Mouse (Mus musculus): Measurements from ENCODE around the gene Myb. TPM values are rescaled to one million over a fixed set of nuclear protein-coding genes. Genes with fewer than 3 reads are reported as not detected.

Gene Myb
- not detected for total RNA-seq (2021)
- long read RNA-seq, experiment 1 = 0 reads
- long read RNA-seq, experiment 2 = 0 reads

- no peak within 1 kb of the TSS for H3K27ac ChIP-seq
- no peak for TF ChIP-seq CTCF (IDR thresholded peaks at IDR 0.05)
- peak within 1 kb of the TSS; percentile 78 for H3K4me3 ChIP-seq
- DNase-seq = peak; percentile 68
- intact Hi-C loops (cut with DNase I) = no loop called here
These were observed at the start of gene Myb for GRCm38 (mm10) chr10:21160537-21161358. Myb (minus strand) TSS chr10:21160984.

- H3K27ac ChIP-seq = no peak overlapping the region
- DNase-seq = no peak
- no peak overlapping the region for H3K4me3 ChIP-seq
- intact Hi-C loops (cut with DNase I) = no loop called here
- no peak for TF ChIP-seq CTCF (IDR thresholded peaks at IDR 0.05)
These were observed 46.6 kb upstream of the Myb start for GRCm38 (mm10) chr10:21207378-21207777.

DNA sequence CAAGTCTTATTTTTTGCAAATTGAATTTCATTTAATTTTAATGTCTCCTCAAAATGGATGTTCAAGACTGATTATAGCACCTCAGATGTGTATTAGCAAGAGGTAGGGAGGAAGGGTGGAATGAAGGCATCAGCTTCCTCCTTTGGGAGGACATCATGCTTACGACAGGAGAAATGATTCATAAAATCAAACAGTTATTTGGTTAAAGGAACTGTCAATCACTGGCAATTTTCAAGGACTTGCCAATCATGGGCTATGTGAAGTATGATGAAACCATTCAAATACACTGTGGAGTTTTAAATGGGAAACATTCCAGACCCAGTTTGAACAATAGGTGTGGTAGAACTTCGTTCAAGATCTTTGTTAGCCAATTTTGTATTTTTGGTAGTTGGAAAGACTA, 45.4 kb upstream of the Myb start:
- intact Hi-C loops (cut with DNase I) = no loop called here

GRCm38 (mm10) chr10:21204496-21205085, 43.8 kb upstream of the Myb start:
- no peak for TF ChIP-seq CTCF (IDR thresholded peaks at IDR 0.05)
- Histone ChIP-seq H3K4me3 (no peak overlapping the region), H3K27ac (no peak overlapping the region)
- no peak for DNase-seq
- intact Hi-C loops (cut with DNase I) = no loop called here

More for the DNA sequence above, 45.4 kb upstream of the Myb start:
- no peak overlapping the region for H3K27ac ChIP-seq
- no peak for TF ChIP-seq CTCF (IDR thresholded peaks at IDR 0.05)
- DNase-seq = no peak
- H3K4me3 ChIP-seq = no peak overlapping the region

DNA sequence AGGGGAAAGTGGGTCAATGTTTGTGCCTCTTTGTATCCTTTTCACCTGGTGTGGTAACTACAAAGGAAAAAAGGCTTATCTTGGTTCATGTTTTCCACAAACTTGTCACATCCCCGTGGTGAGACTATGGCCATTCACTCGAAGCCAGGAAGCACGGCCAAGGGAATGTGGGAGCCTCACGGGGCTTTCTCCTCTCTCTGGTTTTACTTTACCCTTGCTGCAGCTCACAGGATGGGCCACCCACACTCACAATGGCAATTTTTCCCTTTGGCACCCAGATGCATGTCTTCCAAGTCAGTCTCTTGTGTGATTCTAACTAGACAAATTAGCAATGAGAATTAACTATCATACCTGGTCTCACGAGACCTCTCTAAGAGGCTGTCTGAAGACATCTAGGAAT, 43.1 kb upstream of the Myb start:
- no peak overlapping the region for H3K27ac ChIP-seq
- TF ChIP-seq CTCF (IDR thresholded peaks at IDR 0.05) = no peak
- intact Hi-C loops (cut with DNase I) = no loop called here
- no peak overlapping the region for H3K4me3 ChIP-seq
- DNase-seq = no peak

DNA sequence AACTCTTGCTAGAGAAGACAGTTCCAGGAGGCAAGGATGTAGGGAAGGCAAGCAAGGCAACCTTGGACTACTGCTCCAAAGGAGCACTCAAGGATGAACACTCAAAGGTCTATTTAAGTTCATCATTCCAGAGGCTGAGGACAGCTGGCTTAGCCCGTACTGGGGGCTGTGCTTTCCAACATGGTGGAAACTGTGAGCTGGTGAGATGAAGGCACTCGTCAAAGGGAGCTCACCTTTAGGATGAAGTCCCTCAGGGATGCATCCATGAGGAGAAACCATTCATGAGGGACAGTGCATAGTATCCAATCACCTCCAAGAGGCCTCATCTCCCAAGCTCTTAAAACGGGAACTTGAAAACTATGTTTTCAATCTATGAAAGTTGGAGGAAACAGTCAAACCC, 42.7 kb upstream of the Myb start:
- TF ChIP-seq CTCF (IDR thresholded peaks at IDR 0.05) = no peak
- Histone ChIP-seq H3K4me3 (no peak overlapping the region), H3K27ac (no peak overlapping the region)
- no peak for DNase-seq
- intact Hi-C loops (cut with DNase I) = no loop called here

DNA sequence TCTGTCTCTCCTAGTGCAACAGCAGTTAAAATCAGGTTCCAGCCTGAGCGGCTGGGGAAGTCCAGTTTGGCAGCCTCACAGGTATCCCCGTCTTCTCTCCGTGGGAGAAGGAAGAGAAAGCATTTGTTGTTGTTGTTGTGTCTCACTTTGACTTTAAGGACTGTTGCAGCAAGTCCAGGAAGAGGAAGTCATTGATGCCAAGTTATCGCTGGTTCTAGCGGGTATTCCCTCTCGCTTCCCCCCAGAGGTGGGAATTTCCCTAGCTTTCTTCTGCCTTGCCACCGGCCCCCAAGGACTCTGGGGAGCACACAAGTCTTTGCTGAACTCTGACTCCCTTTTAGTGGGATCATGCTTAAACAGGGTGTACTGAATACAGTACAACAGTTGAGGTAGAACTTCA, 40.0 kb upstream of the Myb start:
- DNase-seq = no peak
- H3K4me3 ChIP-seq = no peak overlapping the region
- no peak for TF ChIP-seq CTCF (IDR thresholded peaks at IDR 0.05)
- no peak overlapping the region for H3K27ac ChIP-seq
- intact Hi-C loops (cut with DNase I) = no loop called here

- Histone ChIP-seq H3K27ac (no peak overlapping the region), H3K4me3 (no peak overlapping the region)
- DNase-seq = no peak
- no peak for TF ChIP-seq CTCF (IDR thresholded peaks at IDR 0.05)
- intact Hi-C loops (cut with DNase I) = no loop called here
These were observed 39.5 kb upstream of the Myb start for GRCm38 (mm10) chr10:21200322-21200721.

DNA sequence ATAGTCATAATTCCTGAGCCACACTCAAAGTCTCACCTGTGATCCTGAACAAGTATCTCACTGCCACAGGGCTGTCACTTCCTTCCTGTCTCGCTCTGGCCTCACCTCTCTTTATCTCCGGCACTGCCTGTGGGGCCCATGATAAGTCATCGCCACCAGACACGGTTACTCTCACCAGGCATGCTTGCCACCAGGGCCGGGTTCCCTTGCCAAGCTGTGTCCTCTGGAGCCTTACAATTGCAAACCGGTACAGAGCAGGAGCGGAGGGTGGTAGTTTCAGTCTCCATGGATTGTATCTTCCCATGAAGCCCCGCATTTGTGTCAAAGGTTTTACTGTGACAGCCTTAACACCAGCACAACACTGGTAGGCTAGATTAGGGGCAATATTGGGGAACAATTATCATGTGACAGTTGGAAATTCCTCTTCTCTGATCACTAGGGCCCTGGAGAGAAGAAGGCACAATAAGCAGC, 35.9 kb upstream of the Myb start:
- no peak for DNase-seq
- Histone ChIP-seq H3K4me3 (no peak overlapping the region), H3K27ac (no peak overlapping the region)
- intact Hi-C loops (cut with DNase I) = no loop called here
- TF ChIP-seq CTCF (IDR thresholded peaks at IDR 0.05) = no peak

GRCm38 (mm10) chr10:21195597-21195996, 34.8 kb upstream of the Myb start:
- Histone ChIP-seq H3K27ac (no peak overlapping the region), H3K4me3 (no peak overlapping the region)
- TF ChIP-seq CTCF (IDR thresholded peaks at IDR 0.05) = no peak
- intact Hi-C loops (cut with DNase I) = no loop called here
- DNase-seq = no peak

- DNase-seq = no peak
- intact Hi-C loops (cut with DNase I) = no loop called here
- H3K27ac ChIP-seq = no peak overlapping the region
- no peak for TF ChIP-seq CTCF (IDR thresholded peaks at IDR 0.05)
- no peak overlapping the region for H3K4me3 ChIP-seq
These were observed 33.2 kb upstream of the Myb start for GRCm38 (mm10) chr10:21193935-21194505.

DNA sequence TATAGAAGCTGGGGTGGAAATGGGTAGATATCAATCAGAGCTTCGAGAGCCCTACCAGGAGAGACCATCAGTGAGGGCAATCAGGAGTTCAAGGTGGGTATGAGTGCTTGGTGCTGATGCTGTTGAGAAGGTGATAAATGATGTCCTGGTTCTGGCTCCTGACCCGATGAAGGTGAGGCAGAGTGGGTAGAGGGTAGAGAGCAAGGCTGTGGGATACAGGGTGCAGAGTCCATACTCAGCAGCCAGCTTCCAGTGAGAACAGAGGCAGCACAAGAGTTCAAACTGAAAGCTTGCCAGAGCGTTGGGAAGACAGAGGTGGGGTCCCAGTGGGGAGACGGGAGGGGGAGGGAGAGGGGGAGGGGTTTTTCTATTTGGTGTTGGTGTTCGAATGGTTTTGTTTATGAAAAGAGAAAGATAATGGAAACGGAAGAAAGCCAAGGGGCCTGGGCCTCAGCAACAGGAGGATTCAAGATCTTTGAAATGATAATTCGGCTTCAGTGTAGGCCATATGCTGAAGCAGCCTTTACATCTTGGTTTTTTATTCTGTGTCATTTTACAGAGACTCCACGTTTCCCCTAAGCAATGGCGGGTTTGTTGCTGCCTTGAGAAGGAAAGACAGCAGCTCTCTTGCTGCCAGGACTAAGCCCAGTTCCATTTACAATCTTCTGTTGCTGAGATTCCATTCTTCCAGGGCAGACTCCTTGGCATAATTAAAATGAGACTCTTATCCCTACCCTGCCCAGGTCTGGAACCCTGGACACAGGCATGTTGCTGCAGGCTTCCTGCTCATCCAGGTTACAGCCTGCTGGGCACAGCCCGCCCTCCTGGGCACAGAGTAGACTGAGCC, 32.5 kb upstream of the Myb start:
- no peak for DNase-seq
- no peak for TF ChIP-seq CTCF (IDR thresholded peaks at IDR 0.05)
- intact Hi-C loops (cut with DNase I) = no loop called here
- H3K4me3 ChIP-seq = no peak overlapping the region
- H3K27ac ChIP-seq = no peak overlapping the region
